ENCODE assay signal across 7 mouse cellular contexts in the genomic region with DNA sequence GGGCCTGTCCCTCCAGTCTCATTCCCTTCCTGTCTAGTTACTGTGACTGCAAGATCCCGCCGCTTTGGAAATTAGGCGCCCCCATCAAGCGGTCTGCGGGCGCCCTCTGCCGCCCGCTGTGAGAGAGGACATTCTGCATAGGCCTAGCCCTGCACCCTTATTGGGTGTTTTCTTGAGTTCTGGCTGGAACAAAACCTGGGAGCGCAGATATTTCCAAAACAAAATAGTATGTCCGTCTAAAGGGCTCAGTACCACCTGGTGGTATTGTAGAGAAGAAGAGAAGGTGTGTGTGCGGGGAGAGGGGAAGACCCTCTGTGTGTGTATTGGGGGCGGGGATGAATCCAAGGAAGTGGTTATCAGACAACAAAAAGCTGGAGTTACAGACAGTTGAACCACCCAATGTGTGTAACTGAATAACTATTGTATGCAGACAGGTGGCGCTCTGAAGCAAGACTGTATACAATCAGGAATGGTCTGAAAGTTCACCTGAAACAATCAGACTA. TPM values are rescaled to one million over a fixed set of nuclear protein-coding genes. Genes with fewer than 3 reads are reported as not detected.
A peak's percentile ranks its signal among the peaks of the same experiment; 100 is the strongest.
DNase-seq lines count a peak whose midpoint lies in the region; ATAC-seq and TF ChIP-seq lines count a peak whose summit lies in the region.

No protein-coding gene starts in this region.

- no peaks in the 10 kb centered on the region for H3K4me1 ChIP-seq in MEL (ENCODE audit: control insufficient read depth in 1 of 2, insufficient read depth in 2 of 2, low read length in 2 of 2)
- H3K4me1 ChIP-seq in bone marrow macrophage, adult 2 months (ENCODE audit: control insufficient read depth, insufficient read depth, low read length): no peaks in the 10 kb centered on the region
- H3K4me1 ChIP-seq in forebrain, embryonic 12.5 days: peaks cover 13% of the 10 kb centered on the region

- peak; percentile 45 to 97 (median 87) for TF ChIP-seq CTCF in MEL (IDR thresholded peaks at IDR 0.05 in 2 of 3, conservative IDR thresholded peaks at IDR 0.05 in 1 of 3; ENCODE audit: control insufficient read depth in 1 of 3, insufficient read depth in 1 of 3, low read depth in 2 of 3, low read length in 3 of 3, poor library complexity in 1 of 3, severe bottlenecking in 1 of 3)
- TF ChIP-seq CTCF in bone marrow macrophage, adult 2 months (IDR thresholded peaks at IDR 0.05; ENCODE audit: low read depth, low read length): peak; percentile 97
- TF ChIP-seq CTCF in layer of hippocampus, adult 2 months (conservative IDR thresholded peaks at IDR 0.05): peak; percentile 89

- H3K27ac ChIP-seq in MEL (ENCODE audit: control insufficient read depth, low read depth, low read length): peak overlapping the region; percentile 42
- no peak overlapping the region for H3K27ac ChIP-seq in bone marrow macrophage, adult 2 months (ENCODE audit: insufficient read depth, low read depth, low read length)
- no peak overlapping the region for H3K27ac ChIP-seq in forebrain, embryonic 12.5 days
- no peak overlapping the region for H3K27ac ChIP-seq in layer of hippocampus, adult 2 months

- 8% methylated on average over 13 of the region's 13 CpGs for WGBS in forebrain, embryonic 12.5 days

- peak in 1 of 2 experiments; percentile 8; a peak in 1 of 4 replicates for TF ChIP-seq EP300 in MEL (IDR thresholded peaks at IDR 0.05; ENCODE audit: low read depth in 1 of 2, low read length in 2 of 2)

- peak; percentile 88 for DNase-seq in MEL (ENCODE audit: low read depth, low spot score)
- peak; percentile 55 to 59 for DNase-seq in heart, postnatal 36 days
- peak; percentile 38 to 68 for DNase-seq in layer of hippocampus, adult 2 months (ENCODE audit: low spot score in 2 of 2)
- DNase-seq in lung, postnatal 25 days (ENCODE audit: low spot score): peak; percentile 59
- peak; percentile 39 to 41 for DNase-seq in right cerebral cortex, adult 2 months (ENCODE audit: low spot score in 2 of 2)

- no peak for TF ChIP-seq POLR2A in MEL (IDR thresholded peaks at IDR 0.05; ENCODE audit: control insufficient read depth in 1 of 2, insufficient read depth in 1 of 2, low read depth in 1 of 2, low read length in 2 of 2, poor library complexity in 1 of 2)
- TF ChIP-seq POLR2A in bone marrow macrophage, adult 2 months (IDR thresholded peaks at IDR 0.05; ENCODE audit: borderline replicate concordance, low read depth, low read length): no peak

- peaks cover 3 to 10% of the 10 kb centered on the region in 2 experiments; a peak in 3 of 4 replicates for H3K27me3 ChIP-seq in MEL (ENCODE audit: control insufficient read depth in 1 of 2, insufficient read depth in 2 of 2, low read length in 2 of 2)
- H3K27me3 ChIP-seq in forebrain, embryonic 12.5 days: peaks cover 45% of the 10 kb centered on the region

- H3K4me2 ChIP-seq in forebrain, embryonic 12.5 days: no peak overlapping the region

- H3K9ac ChIP-seq in MEL (ENCODE audit: control insufficient read depth, low read depth, low read length, poor library complexity, severe bottlenecking): peak overlapping the region; percentile 58
- no peak overlapping the region for H3K9ac ChIP-seq in forebrain, embryonic 12.5 days

- ATAC-seq in forebrain, embryonic 12.5 days (ENCODE audit: low FRiP score): peak; percentile 83

- H3K36me3 ChIP-seq in MEL (ENCODE audit: control insufficient read depth in 1 of 2, insufficient read depth in 2 of 2, low read length in 2 of 2): no peaks in the 10 kb centered on the region
- H3K36me3 ChIP-seq in forebrain, embryonic 12.5 days (replicated peaks): no peaks in the 10 kb centered on the region

- peak overlapping the region; percentile 48 to 65 for H3K4me3 ChIP-seq in MEL (ENCODE audit: control insufficient read depth in 1 of 2, insufficient read depth in 1 of 2, low read depth in 2 of 2, low read length in 2 of 2)
- H3K4me3 ChIP-seq in bone marrow macrophage, adult 2 months (ENCODE audit: insufficient read depth, low read length): no peak overlapping the region
- H3K4me3 ChIP-seq in forebrain, embryonic 12.5 days (replicated peaks): no peak overlapping the region
- no peak overlapping the region for H3K4me3 ChIP-seq in layer of hippocampus, adult 2 months

- no peaks in the 10 kb centered on the region for H3K79me2 ChIP-seq in MEL (ENCODE audit: control insufficient read depth, insufficient read depth, low read length, poor library complexity)

- H3K9me3 ChIP-seq in MEL (replicated peaks; ENCODE audit: insufficient read depth, low read length): no peaks in the 10 kb centered on the region
- no peaks in the 10 kb centered on the region for H3K9me3 ChIP-seq in forebrain, embryonic 12.5 days

- intact Hi-C loops in heart, postnatal 36 days (cut with DNase I): loop anchor here (1.0 to 2.0 kb wide), 2 partner anchors 148 to 251 kb away; no protein-coding TSS in a partner anchor

- peak; percentile 98 for TF ChIP-seq RAD21 in MEL (IDR thresholded peaks at IDR 0.05; ENCODE audit: low read depth, low read length)

TF ChIP-seq in MEL, 35 proteins besides CTCF, POLR2A, EP300 and RAD21:
- TF ChIP-seq MYC (IDR thresholded peaks at IDR 0.05; ENCODE audit: low read depth, low read length) (no peak), MYB (IDR thresholded peaks at IDR 0.05; ENCODE audit: low read depth, low read length) (0 out of 2 replicates have a peak, but pooled peaks have one; percentile 16), SMC3 (IDR thresholded peaks at IDR 0.05; ENCODE audit: low read depth, low read length) (peak; percentile 86), ELF1 (IDR thresholded peaks at IDR 0.05; ENCODE audit: low read depth, low read length) (0 out of 2 replicates have a peak, but pooled peaks have one; percentile 42), ETS1 (IDR thresholded peaks at IDR 0.05; ENCODE audit: low read depth, low read length) (no peak), HCFC1 (IDR thresholded peaks at IDR 0.05; ENCODE audit: low read depth, low read length) (peak; percentile 9; the same call in 1 of the 2 replicates), CHD1 (IDR thresholded peaks at IDR 0.05; ENCODE audit: low read depth, low read length) (no peak), GATA1 (IDR thresholded peaks at IDR 0.05; ENCODE audit: low read depth, low read length) (0 out of 2 replicates have a peak, but pooled peaks have one; percentile 39), ZC3H11A (IDR thresholded peaks at IDR 0.05; ENCODE audit: low read depth, low read length) (peak; percentile 88), TBP (IDR thresholded peaks at IDR 0.05; ENCODE audit: low read depth, low read length) (no peak), TCF12 (IDR thresholded peaks at IDR 0.05; ENCODE audit: low read depth, low read length) (no peak), MAFK (IDR thresholded peaks at IDR 0.05; ENCODE audit: borderline replicate concordance, low read depth, low read length) (no peak), ZNF384 (IDR thresholded peaks at IDR 0.05; ENCODE audit: low read depth, low read length) (0 out of 2 replicates have a peak, but pooled peaks have one; percentile 36), BHLHE40 (IDR thresholded peaks at IDR 0.05; ENCODE audit: borderline replicate concordance, low read depth, low read length) (no peak)

RNA-seq across cellular contexts. Expression of a gene that starts 12.9 kb away (rescaled TPM):
- not detected in 2 replicates for total RNA-seq in MEL (2012; rRNA removed)
- polyA plus RNA-seq in MEL (2012; ENCODE audit: insufficient read depth in 1 of 2, insufficient read length in 2 of 2, low read depth in 1 of 2, low replicate concordance in 2 of 2, missing spikeins in 1 of 2): not detected
- not detected in 2 replicates for polyA plus RNA-seq in bone marrow macrophage, adult 2 months (2012; ENCODE audit: insufficient read depth, insufficient read length, missing spikeins)
- not detected in 2 replicates for polyA plus RNA-seq in forebrain, embryonic 12.5 days (2016; fragmentation: Nextera tagmentation; extraction: Ambion mirVana)
- not detected for total RNA-seq in heart, postnatal 36 days (2021)
- total RNA-seq in layer of hippocampus, adult 2 months (2021): not detected

RNA-seq across cellular contexts. Expression of a gene that starts 21.0 kb away (rescaled TPM):
- total RNA-seq in MEL (2012; rRNA removed): 82.5 and 102 TPM in 2 replicates
- polyA plus RNA-seq in MEL (2012; ENCODE audit: insufficient read depth in 1 of 2, insufficient read length in 2 of 2, low read depth in 1 of 2, low replicate concordance in 2 of 2, missing spikeins in 1 of 2): 100 to 1,000 TPM in 1 of 2 experiments, not detected in 1; 113 TPM
- 7.4 and 9.1 TPM in 2 replicates for polyA plus RNA-seq in bone marrow macrophage, adult 2 months (2012; ENCODE audit: insufficient read depth, insufficient read length, missing spikeins)
- 49.8 and 51.5 TPM in 2 replicates for polyA plus RNA-seq in forebrain, embryonic 12.5 days (2016; fragmentation: Nextera tagmentation; extraction: Ambion mirVana)
- total RNA-seq in heart, postnatal 36 days (2021): 1 to 10 TPM; 7.8 to 9.2 TPM
- 10 to 100 TPM; 45.4 to 46.0 TPM for total RNA-seq in layer of hippocampus, adult 2 months (2021)

RNA-seq across cellular contexts. Expression of a gene that starts 36.4 kb away (rescaled TPM):
- total RNA-seq in MEL (2012; rRNA removed): 3.1 and 3.3 TPM in 2 replicates
- 1 to 10 TPM in 1 of 2 experiments, not detected in 1; 8.5 TPM for polyA plus RNA-seq in MEL (2012; ENCODE audit: insufficient read depth in 1 of 2, insufficient read length in 2 of 2, low read depth in 1 of 2, low replicate concordance in 2 of 2, missing spikeins in 1 of 2)
- 145 and 160 TPM in 2 replicates for polyA plus RNA-seq in bone marrow macrophage, adult 2 months (2012; ENCODE audit: insufficient read depth, insufficient read length, missing spikeins)
- 6.8 and 8.2 TPM in 2 replicates for polyA plus RNA-seq in forebrain, embryonic 12.5 days (2016; fragmentation: Nextera tagmentation; extraction: Ambion mirVana)
- total RNA-seq in heart, postnatal 36 days (2021): 10 to 100 TPM; 65.0 to 67.0 TPM
- total RNA-seq in layer of hippocampus, adult 2 months (2021): 10 to 100 TPM; 55.1 to 58.2 TPM

RNA-seq across cellular contexts. Expression of a gene that starts 40.5 kb away (rescaled TPM):
- total RNA-seq in MEL (2012; rRNA removed): 660 and 731 TPM in 2 replicates
- polyA plus RNA-seq in MEL (2012; ENCODE audit: insufficient read depth in 1 of 2, insufficient read length in 2 of 2, low read depth in 1 of 2, low replicate concordance in 2 of 2, missing spikeins in 1 of 2): 100 to 1,000 TPM; 222 to 660 TPM
- polyA plus RNA-seq in bone marrow macrophage, adult 2 months (2012; ENCODE audit: insufficient read depth, insufficient read length, missing spikeins): 89.3 and 96.7 TPM in 2 replicates
- 610 and 617 TPM in 2 replicates for polyA plus RNA-seq in forebrain, embryonic 12.5 days (2016; fragmentation: Nextera tagmentation; extraction: Ambion mirVana)
- total RNA-seq in heart, postnatal 36 days (2021): 100 to 1,000 TPM; 151 TPM
- 100 to 1,000 TPM; 212 to 216 TPM for total RNA-seq in layer of hippocampus, adult 2 months (2021)

RNA-seq across cellular contexts. Expression of a gene that starts 40.9 kb away (rescaled TPM):
- 29.3 and 33.6 TPM in 2 replicates for total RNA-seq in MEL (2012; rRNA removed)
- 10 to 100 TPM in 1 of 2 experiments, not detected in 1; 47.9 TPM for polyA plus RNA-seq in MEL (2012; ENCODE audit: insufficient read depth in 1 of 2, insufficient read length in 2 of 2, low read depth in 1 of 2, low replicate concordance in 2 of 2, missing spikeins in 1 of 2)
- 8.0 and 9.7 TPM in 2 replicates for polyA plus RNA-seq in bone marrow macrophage, adult 2 months (2012; ENCODE audit: insufficient read depth, insufficient read length, missing spikeins)
- polyA plus RNA-seq in forebrain, embryonic 12.5 days (2016; fragmentation: Nextera tagmentation; extraction: Ambion mirVana): 33.0 and 34.0 TPM in 2 replicates
- 10 to 100 TPM; 10.7 to 14.7 TPM for total RNA-seq in heart, postnatal 36 days (2021)
- total RNA-seq in layer of hippocampus, adult 2 months (2021): 10 to 100 TPM; 13.1 to 18.2 TPM

Comparison
In these comparisons a context has a peak if more than half of its experiments do, and no peak if none do; other contexts are left out.
1. H3K4me3 ChIP-seq: peak in MEL (2 of 2); none in bone marrow macrophage, adult 2 months (single experiment), forebrain, embryonic 12.5 days (single experiment) and layer of hippocampus, adult 2 months (single experiment).
2. RNA of a gene that starts 36.4 kb away (total RNA-seq): 65.0 to 67.0 TPM in heart, postnatal 36 days and 55.1 to 58.2 TPM in layer of hippocampus, adult 2 months; 3.1 to 3.3 TPM in MEL; every median in the first group is over 10 times any median in the second.
3. Peak in every context shown above with its lines, with median percentiles within 50 percentile points of each other: DNase-seq and CTCF ChIP-seq.